Mouse (Mus musculus) CD8-positive naive resting alpha-beta T cell, adult 2 months (primary cell): ENCODE results near the gene Ankrd6.
"Not testable (repeated sequence)": the region's sequence is repeated elsewhere in the genome, so short reads cannot be mapped to it uniquely, and the experiment has no call there.

Source experiments
- DNase-seq, 2 experiments: peaks; one replicate each; pipeline ENCODE4 v3.0.0; 2022; ENCODE audit warnings: low read depth in 2 of 2, low spot score in 2 of 2

Ankrd6 gene

GRCm38 (mm10) chr4:32950356-32951034 is at the start of gene Ankrd6:
TSS of gene Ankrd6 (minus strand) at chr4:32950841.
- DNase-seq: peak; percentile 42 to 61

GRCm38 (mm10) chr4:32998996-32999395 is 48.4 kb upstream of the Ankrd6 start:
- DNase-seq: no peak

GRCm38 (mm10) chr4:32997571-32997970 is 46.9 kb upstream of the Ankrd6 start:
- no peak for DNase-seq

- no peak for DNase-seq
Measured at GRCm38 (mm10) chr4:32996083-32996482, 45.4 kb upstream of the Ankrd6 start.

- no peak for DNase-seq
Measured at GRCm38 (mm10) chr4:32994168-32994567, 43.5 kb upstream of the Ankrd6 start.

GRCm38 (mm10) chr4:32989346-32989745 is 38.7 kb upstream of the Ankrd6 start:
- no peak for DNase-seq

- no peak for DNase-seq
Measured at GRCm38 (mm10) chr4:32987006-32987405, 36.4 kb upstream of the Ankrd6 start.

GRCm38 (mm10) chr4:32985684-32986083 is 35.0 kb upstream of the Ankrd6 start:
- no peak for DNase-seq

GRCm38 (mm10) chr4:32984801-32985675 is 34.4 kb upstream of the Ankrd6 start:
- no peak for DNase-seq

- no peak for DNase-seq
Measured at GRCm38 (mm10) chr4:32984242-32984641, 33.6 kb upstream of the Ankrd6 start.

- peak; percentile 48 to 51 for DNase-seq
Measured at GRCm38 (mm10) chr4:32983176-32984155, 32.8 kb upstream of the Ankrd6 start.

GRCm38 (mm10) chr4:32982716-32983175 is 32.1 kb upstream of the Ankrd6 start, which contains the start of gene Rragd:
TSS of gene Rragd (plus strand) at chr4:32983037.
- DNase-seq: peak; percentile 22 to 37

- peak in 1 of 2 experiments; percentile 5 for DNase-seq
Measured at GRCm38 (mm10) chr4:32982041-32982715, 31.5 kb upstream of the Ankrd6 start.

GRCm38 (mm10) chr4:32981617-32982016 is 31.0 kb upstream of the Ankrd6 start:
- DNase-seq: no peak

- no peak for DNase-seq
Measured at GRCm38 (mm10) chr4:32980061-32980460, 29.4 kb upstream of the Ankrd6 start.

- DNase-seq: no peak
Measured at GRCm38 (mm10) chr4:32977331-32977730, 26.7 kb upstream of the Ankrd6 start.

- not testable (repeated sequence) for DNase-seq
Measured at GRCm38 (mm10) chr4:32964619-32965018, 14.0 kb upstream of the Ankrd6 start.

- DNase-seq: no peak
Measured at GRCm38 (mm10) chr4:32961394-32961793, 10.8 kb upstream of the Ankrd6 start.

- DNase-seq: no peak
Measured at GRCm38 (mm10) chr4:32956423-32956822, 5.8 kb upstream of the Ankrd6 start.

- no peak for DNase-seq
Measured at GRCm38 (mm10) chr4:32952681-32953080, 2.0 kb upstream of the Ankrd6 start.
